Mouse (Mus musculus) embryonic fibroblast, embryonic 13.5 days (primary cell): ENCODE measurements around the gene Frmd6.

ENCODE experiments used
- CTCF ChIP-seq: IDR thresholded peaks from 2 replicates; pipeline ENCODE4 v1.5.1; 2011; ENCODE audit warnings: mild to moderate bottlenecking, control low read depth, low read length, moderate library complexity, borderline replicate concordance; ENCODE audit not compliant: insufficient read depth
- POLR2A ChIP-seq: IDR thresholded peaks from 2 replicates; pipeline ENCODE4 v1.6.1; 2011; ENCODE audit warnings: low read depth, mild to moderate bottlenecking, control low read depth, low read length, moderate library complexity

- no peak for TF ChIP-seq POLR2A
- TF ChIP-seq CTCF = no peak
Measured at GRCm38 (mm10) chr12:70795389-70795711, 30.0 kb upstream of the Frmd6 start.
